Mouse (Mus musculus) naive thymus-derived CD4-positive, alpha-beta T cell, adult 2 months (primary cell): ENCODE results near the gene Mtmr3.

Source experiments
- DNase-seq: peaks from one replicate; pipeline ENCODE4 v3.0.0-alpha.2; 2011; ENCODE audit warnings: low read depth

Mtmr3 gene

DNA sequence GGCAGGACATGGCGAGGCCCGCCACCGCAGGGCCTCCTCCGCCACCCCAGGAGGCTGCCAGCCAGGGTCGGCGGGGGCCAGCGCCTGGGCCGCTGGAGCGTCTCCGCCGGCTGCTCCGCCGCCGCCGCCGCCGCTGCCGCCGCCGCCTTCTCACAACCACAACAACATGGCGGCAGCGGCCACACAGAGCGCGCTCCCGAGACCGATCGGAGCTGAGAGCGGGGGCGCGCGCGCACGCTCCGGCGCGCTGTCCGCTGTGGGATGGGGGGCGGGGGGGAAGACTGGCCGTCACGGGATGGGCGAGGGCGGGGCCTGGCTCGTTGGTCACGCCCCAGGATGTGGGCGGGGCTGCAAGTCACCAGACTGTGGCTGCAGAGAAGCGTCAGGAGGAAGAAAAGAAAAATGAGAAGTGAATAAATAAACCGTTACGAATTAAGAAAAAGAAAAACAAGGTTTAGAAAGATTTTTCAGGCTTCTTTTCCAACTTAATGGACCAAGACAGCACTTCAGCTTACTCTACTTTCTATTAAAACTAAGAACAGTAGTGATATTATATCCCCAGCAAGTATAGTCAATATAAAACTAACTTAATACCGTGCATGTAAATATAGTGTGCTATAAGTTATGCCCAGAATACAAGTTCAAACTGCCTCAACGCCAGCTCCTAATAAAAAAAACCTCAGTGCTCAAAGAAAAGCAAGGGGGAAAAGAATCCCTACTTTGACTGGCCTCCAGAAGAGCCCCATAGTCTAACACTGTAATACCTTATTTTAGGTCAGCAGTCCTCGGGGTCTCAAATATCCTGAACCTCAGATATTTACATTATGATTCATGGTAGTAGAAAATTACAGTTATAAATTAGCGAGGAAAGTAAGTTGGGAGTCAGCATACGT, at the start of gene Mtmr3:
Gene Mtmr3 (minus strand): TSS at position 256 of the 893 bp plus-strand sequence.
- DNase-seq, result peak; percentile 98

DNA sequence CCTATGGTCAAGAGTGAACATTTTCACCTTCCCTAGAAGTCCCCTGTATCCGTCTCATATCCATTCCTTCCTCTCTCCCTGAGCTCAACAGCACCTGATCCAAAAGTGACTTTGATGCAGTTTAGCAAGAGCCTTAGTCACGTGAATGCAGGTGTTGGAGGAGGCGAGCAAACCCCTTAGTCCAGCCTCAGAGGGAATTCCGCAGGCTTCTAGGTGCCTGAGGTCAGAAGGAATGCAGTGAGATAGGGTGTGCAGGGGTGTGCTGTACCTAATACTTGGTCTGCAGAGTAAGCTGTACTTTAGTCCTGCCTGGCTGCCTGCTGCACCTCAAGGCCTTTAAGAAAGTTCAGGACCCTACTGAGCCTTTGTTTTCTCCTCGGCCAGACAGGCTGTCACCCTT, 49.1 kb upstream of the Mtmr3 start:
- DNase-seq, result no peak

DNA sequence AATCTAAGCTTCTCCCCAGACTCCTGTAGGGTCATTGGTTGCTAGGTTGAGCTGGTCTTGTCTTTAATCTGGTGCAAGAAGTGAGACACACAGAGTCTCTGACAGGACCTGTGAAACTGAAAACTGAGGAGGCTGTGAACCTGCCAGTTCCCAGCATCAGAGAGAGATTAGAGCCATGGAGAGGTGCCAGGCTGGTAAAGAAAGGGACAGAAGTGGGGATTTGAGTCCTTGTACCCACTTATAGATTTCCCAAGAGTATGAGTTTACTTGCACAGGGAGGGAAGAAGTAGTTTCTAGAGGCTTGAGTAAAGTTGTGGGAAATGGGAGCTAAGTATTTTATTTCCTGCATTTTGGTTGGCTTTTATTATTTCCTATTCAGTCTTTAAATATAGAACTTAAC, 46.5 kb upstream of the Mtmr3 start:
- DNase-seq, result no peak

DNA sequence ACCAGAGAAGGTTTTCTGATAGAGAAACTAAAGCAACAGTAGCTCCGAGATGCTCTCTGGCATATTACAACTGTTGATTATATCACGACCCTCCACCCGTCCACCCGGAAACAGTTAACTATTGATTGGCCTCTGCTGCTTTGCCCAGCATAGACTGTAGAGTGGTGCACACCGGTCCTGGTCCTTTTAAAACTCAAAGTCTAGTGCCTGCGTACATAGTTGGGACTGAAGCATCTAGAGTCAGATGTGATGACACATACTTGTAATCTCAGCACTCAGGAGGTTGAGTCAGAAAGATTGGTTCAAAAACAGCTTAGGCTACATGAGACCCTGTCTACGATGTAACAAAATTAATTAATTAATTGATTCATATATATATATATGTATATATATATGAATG, 43.6 kb upstream of the Mtmr3 start:
- DNase-seq, result no peak

DNA sequence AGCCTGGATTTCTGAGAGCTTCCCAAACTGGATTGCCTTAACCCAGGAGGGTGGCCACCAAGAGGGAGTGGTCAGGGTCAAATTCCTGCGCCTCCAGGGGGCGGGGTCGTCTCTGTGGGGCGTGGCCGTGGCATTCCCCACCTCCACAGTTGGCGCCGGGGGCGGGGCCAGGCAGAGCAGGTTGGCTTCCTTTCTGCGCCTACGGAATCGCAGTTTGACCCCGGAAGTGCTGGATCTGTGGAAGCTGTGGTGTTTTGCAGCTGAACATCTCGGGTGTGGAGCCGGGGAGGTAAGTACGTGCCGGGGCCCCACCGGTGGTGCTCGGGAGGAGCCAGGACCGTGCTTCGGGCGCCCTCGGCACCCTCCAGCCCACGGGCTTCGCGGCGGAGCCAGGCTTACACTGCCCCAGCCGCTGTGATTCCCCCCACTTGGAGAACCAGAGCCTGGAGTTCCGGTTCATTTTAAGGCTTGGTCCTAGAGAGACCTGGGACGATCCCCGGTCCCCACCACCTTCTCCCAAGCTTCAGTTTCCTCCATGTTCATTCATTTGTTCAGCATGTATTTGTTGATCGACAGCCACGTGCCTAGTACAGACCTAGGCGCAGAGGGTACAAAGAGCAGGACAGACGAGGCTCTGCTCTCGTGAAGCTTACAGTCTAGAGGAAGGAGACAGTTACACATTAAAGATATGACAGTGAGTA, 43.0 kb upstream of the Mtmr3 start, which contains the start of gene Ascc2:
Gene Ascc2 (plus strand): TSS at position 214 of the 701 bp plus-strand sequence.
- peak; percentile 90 for DNase-seq

DNA sequence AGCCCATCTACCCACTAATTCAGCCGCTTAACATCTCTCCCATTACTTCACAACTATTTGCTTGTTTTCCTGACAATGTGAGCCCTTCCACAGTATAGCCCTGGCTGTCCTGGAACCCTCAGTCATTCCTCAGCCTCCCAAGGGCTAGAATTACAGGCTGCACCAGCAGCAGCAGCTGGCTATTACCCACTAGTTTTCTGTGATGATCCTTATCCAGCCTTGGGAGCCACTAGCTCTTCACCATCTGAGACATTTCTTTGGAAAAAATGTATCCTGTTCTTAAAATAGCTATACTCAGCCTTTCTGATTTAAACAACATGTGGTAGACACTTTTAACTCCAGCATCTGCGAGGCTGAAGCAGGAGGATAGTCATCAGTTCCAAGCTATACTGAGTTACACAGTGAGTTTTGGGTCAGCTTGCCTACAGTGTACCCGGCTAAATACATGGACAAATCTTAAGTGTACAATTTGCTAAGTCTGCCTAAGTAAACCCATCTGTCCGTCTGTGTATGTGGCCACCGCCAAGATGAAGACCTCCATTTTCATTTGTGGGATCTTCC, 42.2 kb upstream of the Mtmr3 start:
- no peak for DNase-seq

DNA sequence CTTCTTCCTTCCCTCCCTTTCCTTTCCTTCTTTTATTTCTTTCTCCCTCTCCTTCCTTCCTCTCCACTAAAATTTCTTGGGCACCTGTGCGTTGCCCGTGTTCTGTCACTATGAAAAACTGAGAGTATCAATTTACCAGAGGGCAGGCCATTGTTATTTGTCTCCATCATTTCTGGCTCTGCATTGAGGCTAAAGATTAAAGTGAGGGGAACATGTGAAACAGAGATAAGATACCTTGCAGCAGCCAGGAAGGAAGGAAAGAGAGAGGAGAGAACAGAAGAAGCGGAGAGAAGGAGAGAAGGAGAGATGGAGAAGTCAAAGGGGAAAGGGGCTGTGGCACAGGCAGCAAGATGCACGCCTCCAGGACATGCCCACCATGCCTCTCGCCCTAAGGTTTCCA, 39.7 kb upstream of the Mtmr3 start:
- DNase-seq, result no peak

DNA sequence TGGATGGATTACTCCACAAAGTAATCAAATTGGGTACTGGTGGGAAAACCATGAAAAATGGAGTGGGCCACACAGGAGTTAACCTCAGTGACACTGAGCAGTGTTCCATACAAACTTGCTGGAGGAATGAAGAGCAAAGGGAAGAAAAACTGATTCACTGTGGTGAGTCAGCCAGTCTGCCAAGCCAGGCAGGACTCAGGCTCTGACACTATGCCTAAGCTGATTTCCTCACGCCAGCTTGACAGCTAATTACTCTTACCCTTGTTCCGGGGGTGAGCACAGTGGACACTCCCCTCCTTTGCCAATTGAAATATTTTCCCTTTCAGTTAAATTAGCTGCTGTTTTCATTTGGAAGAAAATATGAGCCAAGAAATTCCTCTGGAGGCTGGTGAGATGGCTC, 38.8 kb upstream of the Mtmr3 start:
- DNase-seq, result no peak

DNA sequence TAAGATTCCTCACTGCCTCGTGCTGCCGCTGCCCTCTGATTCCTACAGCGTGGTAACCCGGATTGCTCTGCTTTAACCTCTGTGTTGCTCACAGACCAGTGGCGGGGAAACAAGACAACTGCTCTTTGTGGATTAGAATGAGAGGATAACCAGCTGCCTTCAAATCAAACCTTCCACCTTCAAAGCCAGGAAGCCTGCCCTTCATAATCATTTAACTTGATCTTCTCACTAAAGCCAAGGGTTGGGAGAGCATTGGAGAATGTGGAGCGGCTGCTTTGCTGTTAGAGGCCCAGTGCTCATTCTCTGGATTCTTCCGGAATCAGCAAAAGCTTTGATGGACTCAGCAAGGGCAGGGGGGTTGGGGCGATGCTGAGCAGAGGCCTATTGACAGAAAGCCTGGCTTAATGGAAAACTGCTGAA, 35.2 kb upstream of the Mtmr3 start:
- DNase-seq, result no peak

DNA sequence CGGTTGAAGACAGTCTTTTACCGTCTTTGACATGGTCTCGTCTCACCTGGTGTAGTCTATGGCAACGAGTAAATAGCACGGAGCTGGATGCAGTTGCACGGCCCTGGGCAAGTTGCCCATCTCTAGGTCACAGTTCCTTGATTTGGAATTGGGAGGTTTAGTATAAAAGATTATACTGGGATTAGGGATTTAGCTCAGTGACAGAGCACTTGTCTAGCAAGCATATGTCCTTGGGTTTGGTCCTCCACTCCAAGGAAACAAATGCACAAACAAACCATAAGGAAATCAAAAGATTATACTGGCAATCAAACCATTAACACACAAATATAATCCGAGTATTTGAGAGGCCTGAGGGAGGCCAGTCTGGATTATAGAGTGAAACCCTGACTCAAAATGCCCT, 33.0 kb upstream of the Mtmr3 start:
- DNase-seq, result no peak

DNA sequence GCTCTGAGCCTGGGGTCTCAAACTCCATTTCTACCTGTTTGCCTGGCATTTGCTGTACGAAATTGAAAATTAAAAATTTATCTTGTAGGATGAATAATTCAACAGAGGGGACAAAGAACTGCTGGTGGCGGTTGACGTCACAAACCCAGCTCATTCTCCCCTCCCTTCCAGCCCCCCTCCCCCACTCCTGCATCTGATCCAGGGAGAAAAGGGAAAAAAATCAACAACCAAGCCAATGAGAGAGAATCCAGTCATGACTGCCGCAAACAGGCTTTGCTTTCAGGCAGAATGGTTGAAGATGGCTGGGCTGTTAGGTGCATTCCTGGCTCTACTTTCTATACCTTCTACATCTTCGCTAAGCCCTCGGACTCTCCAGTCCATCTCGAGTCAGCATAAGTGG, 31.3 kb upstream of the Mtmr3 start:
- no peak for DNase-seq

DNA sequence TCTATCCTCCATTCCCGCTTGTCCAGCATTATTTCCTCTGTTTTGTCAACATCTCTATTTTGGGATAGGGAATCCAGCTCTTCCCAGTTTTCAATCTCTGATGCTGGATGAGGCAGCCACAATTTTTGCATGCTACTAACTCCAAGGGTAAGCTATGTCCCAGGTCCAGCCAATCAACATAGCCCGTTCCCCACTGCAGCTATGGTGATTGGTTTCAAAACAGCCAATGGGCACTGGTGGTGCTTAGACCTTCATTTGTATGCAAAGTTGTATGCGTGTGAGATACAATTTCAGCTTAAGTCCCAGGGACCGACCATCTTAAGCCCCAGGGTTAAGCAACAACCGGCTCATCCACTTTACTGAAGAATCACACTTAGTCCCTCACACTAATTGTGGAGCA, 28.3 kb upstream of the Mtmr3 start:
- DNase-seq, result no peak

DNA sequence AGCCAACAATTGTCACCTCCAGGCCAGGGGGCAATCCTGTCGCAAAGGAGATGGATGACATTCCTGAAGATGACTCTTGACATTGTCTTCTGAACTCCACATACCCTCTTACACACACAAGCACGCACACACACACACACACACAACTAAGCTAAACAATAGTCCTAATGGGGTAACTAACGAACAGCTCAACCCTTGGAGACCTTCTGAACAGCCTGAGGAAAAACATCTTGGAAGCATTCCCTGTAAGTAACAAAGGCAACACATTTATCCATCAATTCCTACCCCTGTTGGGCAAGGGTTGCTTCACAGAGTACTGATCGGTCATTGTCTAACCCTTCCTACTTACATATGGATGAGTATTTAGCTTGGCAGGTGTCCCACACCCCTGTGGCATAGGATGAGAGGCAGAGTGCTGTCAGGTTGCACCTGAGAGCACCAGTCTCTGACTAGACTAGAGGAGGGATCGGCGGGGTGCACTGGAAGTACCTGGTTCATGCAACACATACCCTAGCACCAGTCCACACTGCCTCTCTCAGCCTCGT, 27.9 kb upstream of the Mtmr3 start:
- DNase-seq, result no peak

DNA sequence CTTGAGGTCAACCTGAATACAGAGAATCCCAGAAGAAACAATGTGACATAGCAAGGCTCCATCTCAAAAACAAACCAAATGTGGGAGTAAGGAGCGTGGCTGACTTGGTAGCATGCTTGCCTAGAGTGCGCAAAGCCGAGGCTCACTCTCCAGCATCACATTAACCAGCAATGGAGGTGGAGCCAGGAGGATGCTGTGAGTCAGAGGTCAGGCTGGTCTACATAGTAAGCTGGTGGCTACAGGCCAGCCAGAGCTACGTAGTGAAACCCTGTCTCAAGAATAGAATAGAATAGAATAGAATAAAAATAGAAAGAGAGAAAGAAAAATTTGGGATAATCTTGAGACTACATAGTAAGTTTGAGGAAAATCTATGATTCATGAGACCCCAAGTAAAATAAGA, 27.2 kb upstream of the Mtmr3 start:
- DNase-seq, result no peak

DNA sequence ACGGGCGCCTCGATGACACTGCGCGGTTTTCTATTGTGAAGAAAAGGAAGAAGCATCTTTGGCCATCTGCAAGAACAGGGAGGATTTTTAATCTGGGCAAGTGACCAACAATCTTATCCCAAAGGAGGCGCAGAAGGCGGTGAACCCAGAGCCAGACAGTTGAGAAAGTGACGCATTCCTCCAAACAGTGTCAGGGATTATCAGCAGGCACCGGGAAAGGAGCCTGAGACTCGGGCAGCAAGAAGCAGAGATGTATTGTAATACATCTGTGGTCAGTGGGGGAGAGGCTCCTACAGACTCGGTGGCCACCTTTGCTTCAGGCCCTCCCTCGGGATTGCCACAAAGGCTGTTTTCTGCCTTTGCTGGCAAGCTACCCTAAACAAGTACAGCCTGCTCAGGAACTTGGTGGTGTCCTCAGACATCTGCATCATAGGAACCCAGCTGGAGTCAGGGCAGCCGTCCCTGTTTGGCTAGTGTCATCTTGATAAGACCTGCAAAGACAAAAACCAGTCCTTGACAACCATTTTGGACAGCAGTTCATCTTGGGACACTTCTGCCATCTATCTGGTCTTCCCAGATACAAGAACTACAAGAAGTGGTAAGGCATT, 25.9 kb upstream of the Mtmr3 start:
- no peak for DNase-seq

DNA sequence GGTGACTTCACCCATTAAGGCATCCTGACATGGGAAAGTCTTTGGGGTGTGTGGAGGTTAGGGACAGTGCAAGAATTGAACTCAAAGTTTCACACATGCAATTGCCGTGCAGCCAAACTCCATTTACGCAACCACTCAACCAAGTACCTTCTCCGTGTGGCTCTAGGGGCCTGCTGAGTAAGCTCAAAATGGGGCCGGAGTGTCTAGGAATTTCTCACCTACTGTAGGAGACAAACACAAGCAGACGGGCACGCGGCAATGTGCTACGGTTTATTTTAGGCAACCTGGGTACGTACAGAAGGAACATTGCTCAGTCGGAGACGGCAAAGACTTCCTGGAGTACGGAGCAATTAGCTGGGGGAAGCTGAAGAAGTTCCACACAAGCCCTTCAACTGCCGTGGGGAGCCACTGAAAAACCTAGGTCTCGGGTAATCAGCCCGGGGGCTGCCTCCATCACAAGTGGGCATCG, 25.4 kb upstream of the Mtmr3 start, which contains the start of gene Gm11032:
Gene Gm11032 (plus strand): TSS at position 51 of the 469 bp plus-strand sequence.
- no peak for DNase-seq

DNA sequence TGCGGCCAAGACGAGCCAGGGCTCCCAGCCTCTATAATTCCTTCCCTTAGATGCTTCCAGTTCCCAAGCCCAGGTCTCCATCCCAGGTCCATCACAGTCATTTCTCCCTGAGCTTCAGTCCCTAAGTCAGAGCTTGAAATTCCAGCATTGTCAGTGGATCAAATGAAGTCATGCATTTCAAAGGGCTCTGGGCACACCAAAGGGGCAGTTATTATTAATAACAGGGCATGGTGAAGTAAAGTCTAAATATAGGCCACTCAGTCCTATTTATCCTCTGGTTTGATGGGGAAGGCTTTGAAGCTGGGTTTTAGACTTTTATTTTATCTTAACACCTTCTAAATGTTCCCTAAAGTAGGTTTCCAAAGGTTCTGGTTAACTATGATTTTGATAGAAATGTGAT, 17.2 kb upstream of the Mtmr3 start:
- DNase-seq, result no peak

DNA sequence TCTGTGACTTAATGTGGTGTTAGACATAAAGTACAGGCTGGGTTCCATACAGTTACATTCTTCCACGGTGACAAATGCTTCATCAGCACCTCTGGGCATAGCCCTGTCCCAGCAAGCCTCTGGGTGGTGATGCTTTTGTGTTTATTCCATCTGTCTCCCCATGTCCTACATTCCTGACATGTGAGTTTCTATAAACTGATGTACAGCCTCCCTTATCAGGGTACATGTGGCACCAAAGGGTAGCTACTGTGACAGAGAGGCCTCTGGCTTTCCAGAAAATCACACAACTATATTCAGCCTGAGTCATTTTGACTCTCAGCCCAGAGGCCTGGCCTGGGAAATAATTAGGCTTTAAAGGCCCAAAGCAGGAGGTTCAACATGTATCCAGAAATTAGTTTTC, 11.9 kb upstream of the Mtmr3 start:
- no peak for DNase-seq

DNA sequence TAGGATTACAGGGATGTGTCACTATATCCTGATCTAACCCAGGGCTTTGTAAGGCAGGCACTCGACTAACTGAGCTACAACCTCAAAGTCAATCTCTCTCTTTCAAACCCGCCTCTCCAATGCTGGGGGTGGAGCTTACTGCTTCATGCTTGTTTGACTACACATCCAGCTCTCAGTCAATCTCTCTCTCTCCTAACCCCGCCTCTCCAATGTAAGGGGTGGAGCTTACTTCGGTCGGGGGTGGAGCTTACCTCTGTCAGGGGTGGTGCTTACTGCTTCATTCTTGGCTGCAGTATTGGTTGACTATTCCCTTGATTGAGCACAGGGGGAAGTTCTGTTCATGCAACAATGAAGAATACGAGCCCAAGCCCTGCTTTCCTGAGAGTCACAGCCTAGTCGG, 10.8 kb upstream of the Mtmr3 start:
- no peak for DNase-seq

DNA sequence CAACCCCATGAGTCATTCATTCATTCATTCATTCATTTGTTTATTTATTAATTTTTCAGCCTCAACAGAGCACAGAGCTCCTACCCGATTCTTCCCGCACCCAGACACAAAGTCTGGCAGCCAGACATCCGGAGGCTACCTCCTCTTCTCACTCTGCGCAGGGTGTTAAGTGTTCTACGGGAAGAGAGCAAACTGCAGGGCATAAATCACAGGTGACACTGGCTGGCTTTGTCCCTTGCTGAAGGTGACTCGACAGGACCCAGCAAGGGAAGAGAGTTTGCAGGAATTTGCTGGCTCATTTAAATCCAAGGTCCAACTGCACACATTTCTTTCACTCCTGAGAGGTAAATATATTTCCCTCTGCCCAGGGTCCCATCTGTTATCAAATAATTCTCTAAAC, 9.8 kb upstream of the Mtmr3 start:
- DNase-seq, result no peak

DNA sequence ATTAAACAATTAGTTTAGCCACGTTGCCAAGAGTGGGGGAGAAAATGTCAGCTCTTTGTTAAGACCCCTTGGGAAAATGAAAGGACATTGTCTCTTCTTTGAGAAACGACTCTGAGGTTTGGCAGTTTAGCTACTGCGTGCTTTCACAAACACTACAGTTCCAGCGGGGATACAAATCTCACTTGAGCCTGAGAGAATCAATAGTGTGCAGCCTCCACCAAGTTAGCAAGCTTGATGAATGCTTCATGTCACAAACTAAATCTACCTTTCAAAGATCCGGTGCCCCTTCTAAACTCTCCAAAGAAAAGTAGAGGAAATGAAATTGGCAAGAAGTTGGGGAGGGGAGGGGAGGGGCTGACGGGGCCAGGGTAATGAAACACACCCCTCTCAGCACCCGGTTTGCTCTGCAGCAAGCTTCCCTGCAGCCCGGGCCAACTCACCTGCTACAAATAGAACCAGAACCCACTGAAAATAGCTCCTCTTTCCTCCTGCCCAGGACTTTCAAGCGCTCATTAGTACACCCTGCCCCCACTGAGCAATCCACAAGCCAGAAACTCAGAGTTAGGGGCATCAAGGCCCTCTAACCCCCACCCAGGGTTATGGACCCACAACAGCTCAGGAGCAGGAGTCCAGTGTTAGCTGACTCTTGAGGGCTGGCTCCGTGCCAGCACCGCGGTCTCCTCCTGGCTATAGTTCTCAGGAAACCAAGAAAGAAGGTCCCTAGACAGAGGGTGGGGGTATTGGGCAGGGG, 8.2 kb upstream of the Mtmr3 start:
- peak; percentile 37 for DNase-seq
